Comparison of ENCODE assay signal across 8 mouse cellular contexts in genomic region chr8:60505653-60506521, GRCm38 (mm10). TPM values are rescaled to one million over a fixed set of nuclear protein-coding genes. Genes with fewer than 3 reads are reported as not detected.
DNase-seq lines count a peak whose midpoint lies in the region; ATAC-seq and TF ChIP-seq lines count a peak whose summit lies in the region.

Aadat (plus strand) TSS chr8:60505932.

- no peak within 1 kb of the TSS for H3ac ChIP-seq in myocyte (ENCODE audit: control insufficient read depth, insufficient read length)

- no peaks in the 10 kb centered on the region for H3K36me3 ChIP-seq in embryonic facial prominence, embryonic 15.5 days
- H3K36me3 ChIP-seq in heart, embryonic 13.5 days, result no peaks in the 10 kb centered on the region
- H3K36me3 ChIP-seq in kidney, postnatal 0 days (ENCODE audit: insufficient read depth, low read length), result no peaks in the 10 kb centered on the region
- no peaks in the 10 kb centered on the region for H3K36me3 ChIP-seq in myocyte (ENCODE audit: control insufficient read depth, insufficient read depth)

- no peaks in the 10 kb centered on the region for H3K27me3 ChIP-seq in embryonic facial prominence, embryonic 15.5 days
- no peaks in the 10 kb centered on the region for H3K27me3 ChIP-seq in heart, embryonic 13.5 days (replicated peaks)
- H3K27me3 ChIP-seq in kidney, postnatal 0 days (ENCODE audit: insufficient read depth, low read length), result no peaks in the 10 kb centered on the region
- no peaks in the 10 kb centered on the region for H3K27me3 ChIP-seq in myocyte (ENCODE audit: control insufficient read depth, insufficient read depth, insufficient read length)

- H3K4me2 ChIP-seq in embryonic facial prominence, embryonic 15.5 days (replicated peaks), result peak within 1 kb of the TSS; percentile 93
- H3K4me2 ChIP-seq in heart, embryonic 13.5 days, result peak within 1 kb of the TSS; percentile 98
- H3K4me2 ChIP-seq in kidney, postnatal 0 days (ENCODE audit: low read length), result peak within 1 kb of the TSS; percentile 86
- H3K4me2 ChIP-seq in myocyte (ENCODE audit: low read depth), result peak within 1 kb of the TSS; percentile 92

- no peaks in the 10 kb centered on the region for H3K4me1 ChIP-seq in bone marrow, adult 2 months (ENCODE audit: control insufficient read depth, insufficient read depth, low read length)
- peaks cover 7% of the 10 kb centered on the region; the same call in 1 of the 2 replicates for H3K4me1 ChIP-seq in embryonic facial prominence, embryonic 15.5 days
- peaks cover 5% of the 10 kb centered on the region; the same call in 1 of the 2 replicates for H3K4me1 ChIP-seq in heart, embryonic 13.5 days
- H3K4me1 ChIP-seq in kidney, postnatal 0 days (replicated peaks; ENCODE audit: insufficient read depth, low read length), result no peaks in the 10 kb centered on the region

- DNase-seq in B cell, adult 2 months, result peak; percentile 18 to 19
- peak; percentile 94 for DNase-seq in kidney, postnatal 0 days (ENCODE audit: low spot score)
- peak; percentile 54 for DNase-seq in liver
- peak; percentile 22 for DNase-seq in testis, postnatal 14 days (ENCODE audit: low spot score)

- no peaks in the 10 kb centered on the region for H3K79me2 ChIP-seq in myocyte (ENCODE audit: control insufficient read depth, insufficient read depth)

- no peak for TF ChIP-seq POLR2A in bone marrow, adult 2 months (IDR thresholded peaks at IDR 0.05; ENCODE audit: borderline replicate concordance, control insufficient read depth, low read depth, low read length)
- no peak for TF ChIP-seq POLR2A in myocyte (IDR thresholded peaks at IDR 0.05; ENCODE audit: insufficient read length, low read depth)

- H3K9me3 ChIP-seq in embryonic facial prominence, embryonic 15.5 days (replicated peaks), result no peaks in the 10 kb centered on the region
- H3K9me3 ChIP-seq in heart, embryonic 13.5 days, result no peaks in the 10 kb centered on the region
- H3K9me3 ChIP-seq in kidney, postnatal 0 days (replicated peaks; ENCODE audit: low read length), result no peaks in the 10 kb centered on the region

- H3K9ac ChIP-seq in embryonic facial prominence, embryonic 15.5 days, result peak within 1 kb of the TSS; percentile 15; the same call in 1 of the 2 replicates
- H3K9ac ChIP-seq in heart, embryonic 13.5 days, result peak within 1 kb of the TSS; percentile 81
- peak within 1 kb of the TSS; percentile 53 for H3K9ac ChIP-seq in kidney, postnatal 0 days (ENCODE audit: low read depth, low read length)

- TF ChIP-seq CTCF in bone marrow, adult 2 months (IDR thresholded peaks at IDR 0.05; ENCODE audit: control insufficient read depth, insufficient read depth, low read length), result 0 out of 2 replicates have a peak, but pooled peaks have one; percentile 5
- TF ChIP-seq CTCF in kidney, postnatal 0 days (IDR thresholded peaks at IDR 0.05; ENCODE audit: low read depth), result peak; percentile 91

- H3K4me3 ChIP-seq in bone marrow, adult 2 months (replicated peaks; ENCODE audit: control insufficient read depth, low read depth, low read length), result no peak within 1 kb of the TSS
- peak within 1 kb of the TSS; percentile 55 for H3K4me3 ChIP-seq in embryonic facial prominence, embryonic 15.5 days (replicated peaks)
- H3K4me3 ChIP-seq in heart, embryonic 13.5 days, result peak within 1 kb of the TSS; percentile 66
- peak within 1 kb of the TSS; percentile 49 for H3K4me3 ChIP-seq in kidney, postnatal 0 days (replicated peaks; ENCODE audit: low read depth, low read length)
- H3K4me3 ChIP-seq in myocyte, result peak within 1 kb of the TSS; percentile 17

- peak; percentile 86 for ATAC-seq in embryonic facial prominence, embryonic 15.5 days (ENCODE audit: insufficient number of reproducible peaks, low FRiP score, low TSS enrichment, low read depth)
- no peak for ATAC-seq in heart, embryonic 13.5 days (ENCODE audit: extremely low read depth, insufficient number of reproducible peaks, low FRiP score, low TSS enrichment)
- ATAC-seq in kidney, postnatal 0 days (replicated peaks; ENCODE audit: low FRiP score, low read depth), result peak; percentile 96

- H3K27ac ChIP-seq in bone marrow, adult 2 months (ENCODE audit: control insufficient read depth, insufficient read depth, low read depth, low read length, poor library complexity), result no peak within 1 kb of the TSS
- no peak within 1 kb of the TSS for H3K27ac ChIP-seq in embryonic facial prominence, embryonic 15.5 days (replicated peaks)
- no peak within 1 kb of the TSS for H3K27ac ChIP-seq in heart, embryonic 13.5 days (replicated peaks)
- H3K27ac ChIP-seq in kidney, postnatal 0 days, result peak within 1 kb of the TSS; percentile 61; the same call in 1 of the 2 replicates

- 4% methylated on average over 25 of the region's 25 CpGs for WGBS in bone marrow, adult 2 months
- WGBS in embryonic facial prominence, embryonic 15.5 days, result 1% methylated on average over 25 of the region's 25 CpGs
- 1% methylated on average over 25 of the region's 25 CpGs for WGBS in heart, embryonic 13.5 days
- WGBS in kidney, postnatal 0 days, result 1% methylated on average over 25 of the region's 25 CpGs

TF ChIP-seq in myocyte, 11 proteins besides CTCF, POLR2A, EP300 and RAD21:
- TF ChIP-seq CEBPB (IDR thresholded peaks at IDR 0.05; ENCODE audit: insufficient read depth, poor library complexity, severe bottlenecking) (no peak), SRF (IDR thresholded peaks at IDR 0.05; ENCODE audit: control insufficient read depth, insufficient read length, low read depth) (no peak), MYOD1 (IDR thresholded peaks at IDR 0.05; ENCODE audit: control insufficient read depth in 1 of 3, insufficient read length in 2 of 3, low read depth in 2 of 3) (no peak), E2F4 (IDR thresholded peaks at IDR 0.05; ENCODE audit: insufficient read depth) (no peak), MAX (IDR thresholded peaks at IDR 0.05; ENCODE audit: low read depth) (no peak), TCF3 (IDR thresholded peaks at IDR 0.05; ENCODE audit: insufficient read length, low read depth) (no peak), USF1 (IDR thresholded peaks at IDR 0.05; ENCODE audit: low read depth) (no peak), TCF12 (IDR thresholded peaks at IDR 0.05; ENCODE audit: insufficient read depth, poor library complexity, severe bottlenecking) (no peak)

RNA-seq across cellular contexts. Expression of gene Aadat, which starts in this region (rescaled TPM):
- polyA plus RNA-seq in bone marrow, adult 2 months (2011; ENCODE audit: insufficient read depth, insufficient read length, low replicate concordance, missing spikeins), result not detected in 2 replicates
- 0.08 and 0.16 TPM in 2 replicates for polyA plus RNA-seq in embryonic facial prominence, embryonic 15.5 days (2015; fragmentation: Nextera tagmentation; extraction: Ambion mirVana)
- 0.24 TPM in 1 of 2 replicates, not detected in the other for polyA plus RNA-seq in heart, embryonic 13.5 days (2015; fragmentation: Nextera tagmentation; extraction: Ambion mirVana)
- polyA plus RNA-seq in kidney, postnatal 0 days (2015; fragmentation: Nextera tagmentation; extraction: Ambion mirVana), result 452 and 486 TPM in 2 replicates
- polyA plus RNA-seq in myocyte (2012; fragmentation: generic; extraction: Trizol), result 0.04 TPM

Comparison
In these comparisons a context has a peak if more than half of its experiments do, and no peak if none do; other contexts are left out.
1. RNA of gene Aadat (polyA plus RNA-seq): 452 to 486 TPM in kidney, postnatal 0 days; not detected in bone marrow, adult 2 months, 0.08 to 0.16 TPM in embryonic facial prominence, embryonic 15.5 days, 0.04 TPM in myocyte (single experiment) and 0.24 TPM in heart, embryonic 13.5 days; every median in the first group is over 100 times any median in the second.
2. Peak in ATAC-seq, H3K4me3 ChIP-seq, H3K9ac ChIP-seq and H3K4me2 ChIP-seq in embryonic facial prominence, embryonic 15.5 days; RNA of the gene not detected or under 1 TPM.
3. DNase-seq: peak in every context shown above with its lines; median percentile 94 in kidney, postnatal 0 days; 54 in liver; 22 in testis, postnatal 14 days; 18 in B cell, adult 2 months.
4. H3K9ac ChIP-seq: peak in every context shown above with its lines; median percentile 81 in heart, embryonic 13.5 days; 53 in kidney, postnatal 0 days; 15 in embryonic facial prominence, embryonic 15.5 days.
5. Peak in every context shown above with its lines, with median percentiles within 50 percentile points of each other: H3K4me2 ChIP-seq.